Mouse (Mus musculus): ENCODE results near the gene Pcolce2. TPM values are rescaled to one million over a fixed set of nuclear protein-coding genes. Genes with fewer than 3 reads are reported as not detected.
A peak's percentile ranks its signal among the peaks of the same experiment; 100 is the strongest.

The Pcolce2 gene
- polyA plus RNA-seq (2012), result not detected in 2 replicates

GRCm38 (mm10) chr9:95637271-95638181 lies at the start of gene Pcolce2:
Pcolce2 (plus strand) TSS chr9:95637601.
- no peak for TF ChIP-seq GATA1 (IDR thresholded peaks at IDR 0.05; ENCODE audit: low read length)
- TF ChIP-seq TAL1 (IDR thresholded peaks at IDR 0.05; ENCODE audit: low read length), result no peak
- Histone ChIP-seq H3K9me3 (ENCODE audit: control insufficient read depth, low read length) (no peaks in the 10 kb centered on the region), H3K4me1 (ENCODE audit: control insufficient read depth) (no peaks in the 10 kb centered on the region), H3K4me3 (replicated peaks) (peak within 1 kb of the TSS; percentile 44), H3K27me3 (ENCODE audit: control insufficient read depth) (peaks cover 43% of the 10 kb centered on the region), H3K36me3 (ENCODE audit: control insufficient read depth) (no peaks in the 10 kb centered on the region)

- peaks cover 4% of the 10 kb centered on the region for H3K27me3 ChIP-seq (ENCODE audit: control insufficient read depth)
- no peaks in the 10 kb centered on the region; the same call in 1 of the 2 replicates for H3K4me1 ChIP-seq (ENCODE audit: control insufficient read depth)
- H3K36me3 ChIP-seq (ENCODE audit: control insufficient read depth), result no peaks in the 10 kb centered on the region
- H3K9me3 ChIP-seq (ENCODE audit: control insufficient read depth, low read length), result peaks cover 3% of the 10 kb centered on the region; the same call in 1 of the 2 replicates
- no peak for TF ChIP-seq TAL1 (IDR thresholded peaks at IDR 0.05; ENCODE audit: low read length)
- TF ChIP-seq GATA1 (IDR thresholded peaks at IDR 0.05; ENCODE audit: low read length), result no peak
- no peak overlapping the region for H3K4me3 ChIP-seq (replicated peaks)
These were observed 49.3 kb upstream of the Pcolce2 start for GRCm38 (mm10) chr9:95588070-95588469.

- Histone ChIP-seq H3K4me1 (ENCODE audit: control insufficient read depth) (no peaks in the 10 kb centered on the region; the same call in 1 of the 2 replicates), H3K36me3 (ENCODE audit: control insufficient read depth) (no peaks in the 10 kb centered on the region), H3K4me3 (replicated peaks) (no peak overlapping the region), H3K27me3 (ENCODE audit: control insufficient read depth) (peaks cover 9% of the 10 kb centered on the region), H3K9me3 (ENCODE audit: control insufficient read depth, low read length) (no peaks in the 10 kb centered on the region)
- no peak for TF ChIP-seq TAL1 (IDR thresholded peaks at IDR 0.05; ENCODE audit: low read length)
These were observed 43.1 kb upstream of the Pcolce2 start for GRCm38 (mm10) chr9:95594291-95594690.

- TF ChIP-seq GATA1 (IDR thresholded peaks at IDR 0.05; ENCODE audit: low read length), result no peak
- no peak for TF ChIP-seq TAL1 (IDR thresholded peaks at IDR 0.05; ENCODE audit: low read length)
- H3K4me3 ChIP-seq (replicated peaks), result no peak overlapping the region
- H3K9me3 ChIP-seq (ENCODE audit: control insufficient read depth, low read length), result no peaks in the 10 kb centered on the region
- peaks cover 9% of the 10 kb centered on the region for H3K27me3 ChIP-seq (ENCODE audit: control insufficient read depth)
- no peaks in the 10 kb centered on the region for H3K36me3 ChIP-seq (ENCODE audit: control insufficient read depth)
- H3K4me1 ChIP-seq (ENCODE audit: control insufficient read depth), result no peaks in the 10 kb centered on the region; the same call in 1 of the 2 replicates
These were observed 39.8 kb upstream of the Pcolce2 start for GRCm38 (mm10) chr9:95597466-95598178.

DNA sequence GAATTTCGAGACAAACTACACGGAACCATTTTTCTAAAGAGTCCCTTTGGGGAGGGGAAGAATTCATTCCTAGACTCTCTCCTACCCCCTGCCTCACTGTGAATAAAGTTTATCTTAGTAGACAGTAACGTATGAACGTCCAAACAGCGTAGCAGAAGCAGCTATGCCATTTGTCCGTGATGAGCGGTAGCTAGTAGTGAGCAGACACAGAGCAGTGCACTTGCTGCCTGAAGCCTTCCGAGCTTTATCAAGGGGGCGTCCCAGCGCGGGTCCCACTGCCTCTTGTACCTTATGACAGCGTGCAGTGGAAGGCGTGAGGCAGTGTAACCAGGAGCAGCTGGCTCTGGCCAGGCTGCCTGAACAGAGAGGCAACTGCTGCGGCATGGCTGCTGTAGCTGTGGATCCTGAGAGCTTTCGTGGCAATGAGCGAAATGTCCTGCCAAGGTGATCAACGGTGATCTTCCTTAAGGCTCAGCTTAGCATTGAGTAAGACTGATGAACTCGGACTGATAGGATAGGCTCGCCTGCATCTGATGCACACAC lies 39.2 kb upstream of the Pcolce2 start:
- Histone ChIP-seq H3K4me3 (replicated peaks) (no peak overlapping the region), H3K27me3 (ENCODE audit: control insufficient read depth) (peaks cover 9% of the 10 kb centered on the region), H3K9me3 (ENCODE audit: control insufficient read depth, low read length) (no peaks in the 10 kb centered on the region), H3K4me1 (ENCODE audit: control insufficient read depth) (no peaks in the 10 kb centered on the region; the same call in 1 of the 2 replicates), H3K36me3 (ENCODE audit: control insufficient read depth) (no peaks in the 10 kb centered on the region)
- no peak for TF ChIP-seq GATA1 (IDR thresholded peaks at IDR 0.05; ENCODE audit: low read length)
- no peak for TF ChIP-seq TAL1 (IDR thresholded peaks at IDR 0.05; ENCODE audit: low read length)

- Histone ChIP-seq H3K4me1 (ENCODE audit: control insufficient read depth) (no peaks in the 10 kb centered on the region; the same call in 1 of the 2 replicates), H3K36me3 (ENCODE audit: control insufficient read depth) (no peaks in the 10 kb centered on the region), H3K27me3 (ENCODE audit: control insufficient read depth) (peaks cover 9% of the 10 kb centered on the region), H3K9me3 (ENCODE audit: control insufficient read depth, low read length) (no peaks in the 10 kb centered on the region), H3K4me3 (replicated peaks) (no peak overlapping the region)
- TF ChIP-seq GATA1 (IDR thresholded peaks at IDR 0.05; ENCODE audit: low read length) (no peak), TAL1 (IDR thresholded peaks at IDR 0.05; ENCODE audit: low read length) (no peak)
These were observed 38.0 kb upstream of the Pcolce2 start for GRCm38 (mm10) chr9:95599399-95599798.

GRCm38 (mm10) chr9:95602849-95603248 lies 34.6 kb upstream of the Pcolce2 start:
- Histone ChIP-seq H3K4me3 (replicated peaks) (no peak overlapping the region), H3K4me1 (ENCODE audit: control insufficient read depth) (no peaks in the 10 kb centered on the region; the same call in 1 of the 2 replicates), H3K36me3 (ENCODE audit: control insufficient read depth) (no peaks in the 10 kb centered on the region), H3K27me3 (ENCODE audit: control insufficient read depth) (peaks cover 5% of the 10 kb centered on the region), H3K9me3 (ENCODE audit: control insufficient read depth, low read length) (no peaks in the 10 kb centered on the region)
- TF ChIP-seq GATA1 (IDR thresholded peaks at IDR 0.05; ENCODE audit: low read length) (no peak), TAL1 (IDR thresholded peaks at IDR 0.05; ENCODE audit: low read length) (no peak)

- no peak overlapping the region for H3K4me3 ChIP-seq (replicated peaks)
- TF ChIP-seq TAL1 (IDR thresholded peaks at IDR 0.05; ENCODE audit: low read length), result no peak
- TF ChIP-seq GATA1 (IDR thresholded peaks at IDR 0.05; ENCODE audit: low read length), result no peak
- H3K9me3 ChIP-seq (ENCODE audit: control insufficient read depth, low read length), result no peaks in the 10 kb centered on the region
- H3K4me1 ChIP-seq (ENCODE audit: control insufficient read depth), result no peaks in the 10 kb centered on the region; the same call in 1 of the 2 replicates
- H3K27me3 ChIP-seq (ENCODE audit: control insufficient read depth), result peaks cover 2% of the 10 kb centered on the region
- no peaks in the 10 kb centered on the region for H3K36me3 ChIP-seq (ENCODE audit: control insufficient read depth)
These were observed 34.1 kb upstream of the Pcolce2 start for GRCm38 (mm10) chr9:95603316-95603715.

- TF ChIP-seq GATA1 (IDR thresholded peaks at IDR 0.05; ENCODE audit: low read length) (no peak), TAL1 (IDR thresholded peaks at IDR 0.05; ENCODE audit: low read length) (no peak)
- H3K9me3 ChIP-seq (ENCODE audit: control insufficient read depth, low read length), result no peaks in the 10 kb centered on the region
- H3K27me3 ChIP-seq (ENCODE audit: control insufficient read depth), result no peaks in the 10 kb centered on the region; the same call in 1 of the 2 replicates
- H3K36me3 ChIP-seq (ENCODE audit: control insufficient read depth), result no peaks in the 10 kb centered on the region
- no peaks in the 10 kb centered on the region for H3K4me1 ChIP-seq (ENCODE audit: control insufficient read depth)
- H3K4me3 ChIP-seq (replicated peaks), result no peak overlapping the region
These were observed 30.2 kb upstream of the Pcolce2 start for GRCm38 (mm10) chr9:95607196-95607595.

All from erythroblast, embryonic 14.5 days (primary cell).